Mouse (Mus musculus): ENCODE data around the gene Map7d1. TPM values are rescaled to one million over a fixed set of nuclear protein-coding genes. Genes with fewer than 3 reads are reported as not detected.
A peak's percentile ranks its signal among the peaks of the same experiment; 100 is the strongest.

Map7d1 gene
- polyA plus RNA-seq, 1 experiment from 2014 or later, result 60.4 TPM

- 0 out of 2 replicates have a peak, but pooled peaks cover 4% of the 10 kb centered on the region for H3K36me3 ChIP-seq
- 29% methylated on average over 2 of the region's 2 CpGs for WGBS
- peak overlapping the region; percentile 98; the same call in 1 of the 2 replicates for H3K27ac ChIP-seq (replicated peaks)
Observed at GRCm38 (mm10) chr4:126200656-126201055, 55.5 kb downstream of the Map7d1 start.

GRCm38 (mm10) chr4:126200036-126200435 is 56.1 kb downstream of the Map7d1 start:
- Histone ChIP-seq H3K4me1 (peaks cover 45% of the 10 kb centered on the region), H3K27me3 (no peaks in the 10 kb centered on the region), H3K9me3 (replicated peaks) (no peaks in the 10 kb centered on the region), H3K27ac (replicated peaks) (0 out of 2 replicates have a peak overlapping the region, but pooled peaks have one; percentile 11), H3K4me3 (replicated peaks) (peak overlapping the region; percentile 76), H3K36me3 (peaks cover 4% of the 10 kb centered on the region; the same call in 1 of the 2 replicates), H3K4me2 (replicated peaks) (peak overlapping the region; percentile 58), H3K9ac (0 out of 2 replicates have a peak overlapping the region, but pooled peaks have one; percentile 83)
- WGBS, result 14% methylated on average over 1 of the region's 1 CpGs
- no peak for ATAC-seq (ENCODE audit: insufficient number of reproducible peaks, low FRiP score, low TSS enrichment, low read depth)

More at GRCm38 (mm10) chr4:126200656-126201055, 55.5 kb downstream of the Map7d1 start:
- no peak for ATAC-seq (ENCODE audit: insufficient number of reproducible peaks, low FRiP score, low TSS enrichment, low read depth)
- H3K4me1 ChIP-seq, result peaks cover 45% of the 10 kb centered on the region
- peak overlapping the region; percentile 58 for H3K4me2 ChIP-seq (replicated peaks)
- no peaks in the 10 kb centered on the region for H3K27me3 ChIP-seq
- peak overlapping the region; percentile 83 for H3K9ac ChIP-seq
- H3K9me3 ChIP-seq (replicated peaks), result no peaks in the 10 kb centered on the region
- peak overlapping the region; percentile 76 for H3K4me3 ChIP-seq (replicated peaks)

- H3K4me2 ChIP-seq (replicated peaks), result peak overlapping the region; percentile 58
- peak overlapping the region; percentile 76 for H3K4me3 ChIP-seq (replicated peaks)
- no peak for ATAC-seq (ENCODE audit: insufficient number of reproducible peaks, low FRiP score, low TSS enrichment, low read depth)
- no peaks in the 10 kb centered on the region for H3K27me3 ChIP-seq
- H3K4me1 ChIP-seq, result peaks cover 45% of the 10 kb centered on the region
- no peak overlapping the region for H3K9ac ChIP-seq
- H3K9me3 ChIP-seq (replicated peaks), result no peaks in the 10 kb centered on the region
- WGBS, result 79% methylated on average over 6 of the region's 6 CpGs
- H3K27ac ChIP-seq (replicated peaks), result no peak overlapping the region
- peaks cover 4% of the 10 kb centered on the region; the same call in 1 of the 2 replicates for H3K36me3 ChIP-seq
Observed at GRCm38 (mm10) chr4:126199556-126199955, 56.6 kb downstream of the Map7d1 start.

GRCm38 (mm10) chr4:126197485-126197884 is 58.7 kb downstream of the Map7d1 start:
- Histone ChIP-seq H3K9ac (no peak overlapping the region), H3K4me1 (peaks cover 34% of the 10 kb centered on the region), H3K27ac (replicated peaks) (no peak overlapping the region), H3K4me3 (replicated peaks) (no peak overlapping the region), H3K36me3 (peaks cover 15% of the 10 kb centered on the region; the same call in 1 of the 2 replicates), H3K27me3 (no peaks in the 10 kb centered on the region), H3K4me2 (replicated peaks) (no peak overlapping the region), H3K9me3 (replicated peaks) (no peaks in the 10 kb centered on the region)
- WGBS, result 82% methylated on average over 3 of the region's 3 CpGs
- no peak for ATAC-seq (ENCODE audit: insufficient number of reproducible peaks, low FRiP score, low TSS enrichment, low read depth)

GRCm38 (mm10) chr4:126194916-126195315 is 61.2 kb downstream of the Map7d1 start:
- Histone ChIP-seq H3K27me3 (no peaks in the 10 kb centered on the region), H3K27ac (replicated peaks) (no peak overlapping the region), H3K9ac (no peak overlapping the region), H3K36me3 (peaks cover 22% of the 10 kb centered on the region), H3K4me1 (peaks cover 24% of the 10 kb centered on the region), H3K4me3 (replicated peaks) (no peak overlapping the region), H3K9me3 (replicated peaks) (no peaks in the 10 kb centered on the region), H3K4me2 (replicated peaks) (no peak overlapping the region)
- no peak for ATAC-seq (ENCODE audit: insufficient number of reproducible peaks, low FRiP score, low TSS enrichment, low read depth)
- WGBS, result 83% methylated on average over 4 of the region's 4 CpGs

- H3K27me3 ChIP-seq, result no peaks in the 10 kb centered on the region
- no peak overlapping the region for H3K27ac ChIP-seq (replicated peaks)
- H3K4me2 ChIP-seq (replicated peaks), result no peak overlapping the region
- no peak overlapping the region for H3K4me3 ChIP-seq (replicated peaks)
- H3K36me3 ChIP-seq, result peaks cover 22% of the 10 kb centered on the region
- no peak for ATAC-seq (ENCODE audit: insufficient number of reproducible peaks, low FRiP score, low TSS enrichment, low read depth)
- H3K4me1 ChIP-seq, result peaks cover 17% of the 10 kb centered on the region; the same call in 1 of the 2 replicates
- H3K9ac ChIP-seq, result no peak overlapping the region
- no peaks in the 10 kb centered on the region for H3K9me3 ChIP-seq (replicated peaks)
Observed at GRCm38 (mm10) chr4:126194216-126194615, 61.9 kb downstream of the Map7d1 start.

- H3K27ac ChIP-seq (replicated peaks), result no peak overlapping the region
- no peak for ATAC-seq (ENCODE audit: insufficient number of reproducible peaks, low FRiP score, low TSS enrichment, low read depth)
- no peak overlapping the region for H3K9ac ChIP-seq
- no peak overlapping the region for H3K4me2 ChIP-seq (replicated peaks)
- H3K27me3 ChIP-seq, result no peaks in the 10 kb centered on the region
- WGBS, result 86% methylated on average over 2 of the region's 2 CpGs
- no peaks in the 10 kb centered on the region for H3K9me3 ChIP-seq (replicated peaks)
- H3K36me3 ChIP-seq, result peaks cover 33% of the 10 kb centered on the region
- no peak overlapping the region for H3K4me3 ChIP-seq (replicated peaks)
- 0 out of 2 replicates have a peak, but pooled peaks cover 4% of the 10 kb centered on the region for H3K4me1 ChIP-seq
Observed at GRCm38 (mm10) chr4:126190636-126191035, 65.5 kb downstream of the Map7d1 start.

GRCm38 (mm10) chr4:126187096-126187495 is 69.0 kb downstream of the Map7d1 start:
- H3K9ac ChIP-seq, result no peak overlapping the region
- H3K27me3 ChIP-seq, result no peaks in the 10 kb centered on the region
- H3K27ac ChIP-seq (replicated peaks), result no peak overlapping the region
- H3K36me3 ChIP-seq, result peaks cover 36% of the 10 kb centered on the region
- H3K4me3 ChIP-seq (replicated peaks), result no peak overlapping the region
- WGBS, result 95% methylated on average over 3 of the region's 3 CpGs
- H3K4me1 ChIP-seq, result 0 out of 2 replicates have a peak, but pooled peaks cover 4% of the 10 kb centered on the region
- no peak for ATAC-seq (ENCODE audit: insufficient number of reproducible peaks, low FRiP score, low TSS enrichment, low read depth)
- no peak overlapping the region for H3K4me2 ChIP-seq (replicated peaks)
- no peaks in the 10 kb centered on the region for H3K9me3 ChIP-seq (replicated peaks)

- H3K4me2 ChIP-seq (replicated peaks), result no peak overlapping the region
- H3K9ac ChIP-seq, result no peak overlapping the region
- no peak overlapping the region for H3K27ac ChIP-seq (replicated peaks)
- H3K9me3 ChIP-seq (replicated peaks), result no peaks in the 10 kb centered on the region
- H3K4me1 ChIP-seq, result peaks cover 5% of the 10 kb centered on the region; the same call in 1 of the 2 replicates
- WGBS, result 85% methylated on average over 5 of the region's 5 CpGs
- no peak for ATAC-seq (ENCODE audit: insufficient number of reproducible peaks, low FRiP score, low TSS enrichment, low read depth)
- H3K27me3 ChIP-seq, result no peaks in the 10 kb centered on the region
- no peak overlapping the region for H3K4me3 ChIP-seq (replicated peaks)
- H3K36me3 ChIP-seq, result peaks cover 44% of the 10 kb centered on the region
Observed at GRCm38 (mm10) chr4:126183034-126183433, 73.1 kb downstream of the Map7d1 start.

Other genes starting within 250 kb of the Map7d1 start
- gene Csf3r, start 231.8 kb downstream of the Map7d1 start, polyA plus RNA-seq (2015; fragmentation: Nextera tagmentation; extraction: Ambion mirVana), result 0.66 and 1.0 TPM in 2 replicates
- 128 and 137 TPM in 2 replicates for gene Mrps15, start 209.4 kb downstream of the Map7d1 start, polyA plus RNA-seq (2015; fragmentation: Nextera tagmentation; extraction: Ambion mirVana)
- 23.3 and 32.0 TPM in 2 replicates for gene Oscp1, start 197.8 kb downstream of the Map7d1 start, polyA plus RNA-seq (2015; fragmentation: Nextera tagmentation; extraction: Ambion mirVana)
- gene Lsm10, start 159.7 kb downstream of the Map7d1 start, polyA plus RNA-seq (2015; fragmentation: Nextera tagmentation; extraction: Ambion mirVana), result 55.4 and 60.6 TPM in 2 replicates
- 37.4 and 38.7 TPM in 2 replicates for gene Stk40, start 152.4 kb downstream of the Map7d1 start, polyA plus RNA-seq (2015; fragmentation: Nextera tagmentation; extraction: Ambion mirVana)
- 84.3 and 94.6 TPM in 2 replicates for gene Eva1b, start 108.6 kb downstream of the Map7d1 start, polyA plus RNA-seq (2015; fragmentation: Nextera tagmentation; extraction: Ambion mirVana)
- gene Sh3d21, start 92.9 kb downstream of the Map7d1 start, polyA plus RNA-seq (2015; fragmentation: Nextera tagmentation; extraction: Ambion mirVana), result 15.0 and 16.8 TPM in 2 replicates
- gene Thrap3, start 53.6 kb downstream of the Map7d1 start, polyA plus RNA-seq (2015; fragmentation: Nextera tagmentation; extraction: Ambion mirVana), result 191 and 208 TPM in 2 replicates
- 124 and 132 TPM in 2 replicates for gene Trappc3, start 6.0 kb upstream of the Map7d1 start, polyA plus RNA-seq (2015; fragmentation: Nextera tagmentation; extraction: Ambion mirVana)
- gene Col8a2, start 30.4 kb upstream of the Map7d1 start, polyA plus RNA-seq (2015; fragmentation: Nextera tagmentation; extraction: Ambion mirVana), result 48.6 and 60.1 TPM in 2 replicates
- gene Adprhl2, start 65.4 kb upstream of the Map7d1 start, polyA plus RNA-seq (2015; fragmentation: Nextera tagmentation; extraction: Ambion mirVana), result 83.5 and 89.3 TPM in 2 replicates
- gene Tekt2, start 69.3 kb upstream of the Map7d1 start, polyA plus RNA-seq (2015; fragmentation: Nextera tagmentation; extraction: Ambion mirVana), result 18.4 and 26.5 TPM in 2 replicates
- gene Ago3, start 173.2 kb upstream of the Map7d1 start, polyA plus RNA-seq (2015; fragmentation: Nextera tagmentation; extraction: Ambion mirVana), result 15.6 and 17.2 TPM in 2 replicates
- gene Ago1, start 212.2 kb upstream of the Map7d1 start, polyA plus RNA-seq (2015; fragmentation: Nextera tagmentation; extraction: Ambion mirVana), result 5.0 and 5.5 TPM in 2 replicates

Measured in embryonic facial prominence, embryonic 15.5 days (tissue).